Mouse (Mus musculus): ENCODE measurements at regions not wholly inside any gene's neighbourhood (a gene's known extent, or its start where the extent isn't known, plus 50 kb on each side); places are given as distances from the start of the nearest gene placed in this dataset.

GRCm38 (mm10) chr13:104553329-104553728 lies 239.0 kb upstream of the Srek1ip1 start:
- TF ChIP-seq CTCF (IDR thresholded peaks at IDR 0.05; ENCODE audit: extremely low read depth, insufficient read depth, insufficient read length, insufficient replicate concordance) = no peak
- no peak for TF ChIP-seq POLR2A (IDR thresholded peaks at IDR 0.05; ENCODE audit: low read depth, low read length)
